Mouse (Mus musculus) heart, embryonic 14.5 days (tissue): ENCODE results near the gene Msh2. TPM values are rescaled to one million over a fixed set of nuclear protein-coding genes. Genes with fewer than 3 reads are reported as not detected.

Experiments used
- ATAC-seq: fragments of 200-750 bp; cut with Nextera tagmentation; 2 replicates; pipeline ENCODE4 v1.8.0; 2017; ENCODE audit warnings: low read depth, moderate TSS enrichment; ENCODE audit not compliant: insufficient number of reproducible peaks, insufficient read depth, low FRiP score
- H3K27ac ChIP-seq, 2 experiments: fragments of 200-500 bp in 1 of 2; fragments of 300-500 bp in 1 of 2; sonication (generic) in 1 of 2; replicated peaks in 1 of 2; 2 replicates each; pipeline ENCODE4 v1.5.1; 2012 to 2014; ENCODE audit warnings: low read depth in 2 of 2, low read length in 2 of 2, control low read depth in 1 of 2, mild to moderate bottlenecking in 1 of 2, mixed read lengths in 1 of 2; ENCODE audit not compliant: control insufficient read depth in 1 of 2, insufficient read depth in 1 of 2
- H3K27me3 ChIP-seq: fragments of 300-500 bp; sonication (generic); 2 replicates; pipeline ENCODE4 v1.6.1; 2014; ENCODE audit warnings: mild to moderate bottlenecking, low read length, control low read depth; ENCODE audit not compliant: control insufficient read depth, insufficient read depth
- H3K36me3 ChIP-seq: fragments of 300-500 bp; sonication (generic); 2 replicates; pipeline ENCODE4 v1.6.1; 2014; ENCODE audit warnings: mild to moderate bottlenecking, control low read depth, low read length, mixed read lengths; ENCODE audit not compliant: control insufficient read depth, insufficient read depth
- H3K4me1 ChIP-seq, 2 experiments: fragments of 200-500 bp in 1 of 2; fragments of 300-500 bp in 1 of 2; sonication (generic) in 1 of 2; 2 replicates each; pipeline ENCODE4 v1.6.1; 2012 to 2014; ENCODE audit warnings: low read length in 2 of 2, control low read depth in 1 of 2, mixed read lengths in 1 of 2; ENCODE audit not compliant: control insufficient read depth in 2 of 2, insufficient read depth in 2 of 2
- H3K4me2 ChIP-seq: fragments of 300-500 bp; sonication (generic); 2 replicates; pipeline ENCODE4 v1.6.1; 2014; ENCODE audit warnings: mild to moderate bottlenecking, low read length
- H3K4me3 ChIP-seq, 2 experiments: fragments of 200-500 bp in 1 of 2; fragments of 300-500 bp in 1 of 2; sonication (generic) in 1 of 2; 2 replicates each; pipeline ENCODE4 v1.5.1; 2012 to 2014; ENCODE audit warnings: low read length in 2 of 2, mild to moderate bottlenecking in 2 of 2, control low read depth in 1 of 2, low read depth in 1 of 2, moderate library complexity in 1 of 2; ENCODE audit not compliant: control insufficient read depth in 1 of 2, insufficient read depth in 1 of 2
- H3K9ac ChIP-seq: fragments of 300-500 bp; sonication (generic); 2 replicates; pipeline ENCODE4 v1.6.1; 2014; ENCODE audit warnings: mild to moderate bottlenecking, low read length
- H3K9me3 ChIP-seq: fragments of 300-500 bp; sonication (generic); 2 replicates; pipeline ENCODE4 v1.6.1; 2016; ENCODE audit warnings: low read length, control low read depth; ENCODE audit not compliant: control insufficient read depth
- WGBS: fragments of 180-500 bp; shearing (Covaris S2); extraction: QIAGEN DNeasy Blood & Tissue Kit; methylation state at CpG from one replicate; pipeline ENCODE4 v1.1.7; 2014; 5-methylcytosine and 5-hydroxymethylcytosine counted together
- polyA plus RNA-seq: library from polyadenylated mRNA; unstranded; fragments of >200 nt; fragmentation: Nextera tagmentation; extraction: Ambion mirVana; gene quantifications from 2 replicates; pipeline ENCODE4 v1.2.1, GENCODE M21; 2014

Msh2 gene
- polyA plus RNA-seq, 1 experiment from 2014 or later: 23.5 TPM

- no peak overlapping the region for H3K4me2 ChIP-seq
- no peaks in the 10 kb centered on the region for H3K4me1 ChIP-seq
- H3K4me3 ChIP-seq: no peak overlapping the region
- no peak overlapping the region for H3K9ac ChIP-seq
- H3K27ac ChIP-seq: no peak overlapping the region
- peaks cover 38% of the 10 kb centered on the region for H3K36me3 ChIP-seq
- no peaks in the 10 kb centered on the region for H3K9me3 ChIP-seq
- WGBS: 74% methylated on average over 8 of the region's 8 CpGs
- no peaks in the 10 kb centered on the region for H3K27me3 ChIP-seq
- ATAC-seq: no peak
These were observed 28.0 kb downstream of the Msh2 start for GRCm38 (mm10) chr17:87700101-87700500.

- Histone ChIP-seq H3K9me3 (peaks cover 6% of the 10 kb centered on the region; the same call in 1 of the 2 replicates), H3K4me2 (no peak overlapping the region), H3K36me3 (peaks cover 54% of the 10 kb centered on the region), H3K27me3 (no peaks in the 10 kb centered on the region), H3K4me1 (no peaks in the 10 kb centered on the region), H3K9ac (no peak overlapping the region), H3K4me3 (no peak overlapping the region), H3K27ac (no peak overlapping the region)
- no peak for ATAC-seq
- 91% methylated on average over 7 of the region's 7 CpGs for WGBS
These were observed 52.6 kb downstream of the Msh2 start for GRCm38 (mm10) chr17:87724727-87725126.

GRCm38 (mm10) chr17:87726489-87727356 is 54.6 kb downstream of the Msh2 start:
- ATAC-seq: no peak
- no peaks in the 10 kb centered on the region for H3K4me1 ChIP-seq
- no peak overlapping the region for H3K4me3 ChIP-seq
- H3K9me3 ChIP-seq: peaks cover 7% of the 10 kb centered on the region; the same call in 1 of the 2 replicates
- no peak overlapping the region for H3K4me2 ChIP-seq
- no peak overlapping the region for H3K27ac ChIP-seq
- H3K9ac ChIP-seq: no peak overlapping the region
- no peaks in the 10 kb centered on the region for H3K27me3 ChIP-seq
- whole genome bisulfite sequencing: 89% methylated on average over 12 of the region's 12 CpGs
- peaks cover 40% of the 10 kb centered on the region for H3K36me3 ChIP-seq

- H3K9me3 ChIP-seq: peaks cover 7% of the 10 kb centered on the region; the same call in 1 of the 2 replicates
- ATAC-seq: no peak
- no peak overlapping the region for H3K4me3 ChIP-seq
- H3K9ac ChIP-seq: no peak overlapping the region
- no peak overlapping the region for H3K27ac ChIP-seq
- 73% methylated on average over 4 of the region's 4 CpGs for WGBS
- no peak overlapping the region for H3K4me2 ChIP-seq
- no peaks in the 10 kb centered on the region for H3K27me3 ChIP-seq
- H3K36me3 ChIP-seq: no peaks in the 10 kb centered on the region
- H3K4me1 ChIP-seq: no peaks in the 10 kb centered on the region
These were observed 59.8 kb downstream of the Msh2 start for GRCm38 (mm10) chr17:87731962-87732361.

DNA sequence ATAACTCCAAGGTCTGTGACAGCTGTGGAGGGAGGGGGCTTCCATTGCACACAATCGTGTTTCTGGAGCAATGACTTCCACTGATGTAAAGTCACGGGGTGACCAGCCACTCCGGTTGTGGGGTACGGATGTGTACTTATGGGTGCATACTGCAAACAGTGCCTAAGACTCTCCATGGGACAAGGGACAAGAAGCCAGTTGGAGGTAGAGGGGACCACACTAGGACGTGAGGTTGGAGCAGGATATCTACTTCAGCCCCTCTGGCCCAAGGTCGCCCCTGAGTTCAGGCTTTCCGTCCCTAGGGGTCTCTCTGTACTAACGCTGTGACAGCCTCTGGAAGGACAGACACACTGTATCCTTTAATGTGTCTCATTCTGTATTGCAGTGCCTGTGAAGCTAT is 62.3 kb downstream of the Msh2 start:
- Histone ChIP-seq H3K4me1 (no peaks in the 10 kb centered on the region), H3K27ac (no peak overlapping the region), H3K4me3 (no peak overlapping the region), H3K36me3 (no peaks in the 10 kb centered on the region), H3K9ac (no peak overlapping the region), H3K4me2 (no peak overlapping the region), H3K27me3 (no peaks in the 10 kb centered on the region), H3K9me3 (peaks cover 3% of the 10 kb centered on the region; the same call in 1 of the 2 replicates)
- 86% methylated on average over 8 of the region's 8 CpGs for WGBS
- no peak for ATAC-seq

DNA sequence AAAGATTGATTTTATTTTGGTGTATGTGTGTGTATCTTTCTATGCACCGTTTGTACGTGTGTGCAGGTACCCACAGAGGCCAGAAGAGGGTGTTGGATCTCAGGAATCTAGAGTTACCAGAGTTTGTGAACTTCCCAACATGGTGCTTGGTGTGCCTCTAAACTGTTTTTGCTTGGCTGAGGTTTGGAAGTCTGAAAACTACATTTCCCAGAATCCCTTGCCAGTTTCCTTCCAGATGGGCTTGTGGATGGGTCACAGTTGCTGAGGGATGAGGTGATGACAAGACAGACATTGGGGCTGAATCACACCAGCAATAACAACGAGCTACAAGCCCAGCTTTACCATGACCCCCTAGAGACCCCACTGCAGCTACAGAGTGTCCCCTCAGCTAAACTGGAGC is 65.0 kb downstream of the Msh2 start:
- Histone ChIP-seq H3K9me3 (no peaks in the 10 kb centered on the region), H3K36me3 (no peaks in the 10 kb centered on the region), H3K4me2 (no peak overlapping the region), H3K4me1 (no peaks in the 10 kb centered on the region), H3K27me3 (0 out of 2 replicates have a peak, but pooled peaks cover 1% of the 10 kb centered on the region), H3K9ac (no peak overlapping the region), H3K4me3 (no peak overlapping the region), H3K27ac (no peak overlapping the region)
- ATAC-seq: no peak
- WGBS: 76% methylated on average over 3 of the region's 3 CpGs

DNA sequence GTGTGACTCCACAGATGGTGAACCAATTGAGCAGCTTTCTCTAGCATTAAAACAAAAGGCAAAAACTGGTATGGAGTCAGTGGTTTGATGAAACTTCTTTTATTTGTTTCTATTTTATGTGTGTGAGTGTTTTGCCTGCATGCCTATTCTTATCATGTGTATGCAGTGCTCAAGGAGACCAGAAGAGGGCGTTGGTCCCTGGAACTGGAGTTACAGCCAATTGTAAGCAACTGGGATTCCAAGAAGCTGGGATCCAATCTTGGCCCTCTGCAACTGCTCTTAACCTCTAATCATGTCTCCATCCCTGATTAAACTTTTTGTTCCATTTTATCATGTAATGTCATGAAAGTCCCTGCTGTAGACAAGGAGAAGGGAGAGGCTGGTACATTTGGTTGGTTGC is 67.7 kb downstream of the Msh2 start:
- no peaks in the 10 kb centered on the region for H3K36me3 ChIP-seq
- no peaks in the 10 kb centered on the region for H3K9me3 ChIP-seq
- 34% methylated on average over 1 of the region's 1 CpGs for WGBS

More for the DNA sequence above, 67.7 kb downstream of the Msh2 start:
- Histone ChIP-seq H3K4me3 (no peak overlapping the region), H3K27me3 (peaks cover 23% of the 10 kb centered on the region), H3K4me2 (no peak overlapping the region), H3K9ac (no peak overlapping the region), H3K4me1 (no peaks in the 10 kb centered on the region), H3K27ac (no peak overlapping the region)
- ATAC-seq: no peak
